Comparison of ENCODE assay signal across 14 mouse cellular contexts in the genomic region with DNA sequence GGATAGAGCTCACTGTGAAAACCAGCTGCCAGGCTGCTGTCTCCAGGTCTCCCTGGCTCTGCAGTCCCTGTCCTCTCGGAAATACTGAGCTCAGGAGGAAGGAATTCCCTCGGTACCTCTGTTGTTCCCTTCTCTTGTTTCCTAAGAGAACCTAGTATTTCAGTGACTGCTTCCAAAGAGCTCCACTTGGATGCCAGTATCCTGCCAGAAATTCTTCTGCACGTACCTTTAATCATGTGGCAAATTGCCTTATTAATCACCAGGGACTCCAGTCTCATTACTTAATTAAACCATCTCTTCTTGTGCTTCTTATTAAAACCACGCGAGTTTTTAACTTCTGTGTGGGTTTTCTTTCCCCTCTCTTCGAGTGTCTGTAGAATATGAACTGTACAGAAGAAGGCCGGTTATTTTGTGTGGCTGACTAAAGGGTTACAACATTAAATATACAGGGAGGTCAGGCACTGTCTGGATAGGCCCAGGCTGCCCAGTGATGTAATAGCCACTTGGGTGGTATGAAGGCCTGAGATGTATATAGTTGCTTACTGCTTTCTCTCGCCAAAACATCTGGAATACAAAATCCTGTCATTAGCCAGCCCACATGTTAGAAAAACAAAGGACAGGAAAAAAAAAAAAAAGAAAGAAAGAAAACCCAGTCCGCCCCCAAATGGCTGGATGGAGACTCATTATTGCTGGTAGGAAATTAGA.
DNase-seq lines count a peak whose midpoint lies in the region; ATAC-seq and TF ChIP-seq lines count a peak whose summit lies in the region.
"Had no signal": no experiment of that assay in that cellular context is flagged by ENCODE, and none has a peak within 500 bp of the region (broad histone marks: within the 10 kb centered on the region; RNA-seq: fewer than 3 reads in every experiment).

No protein-coding gene starts in this region.

- H3K9me3 ChIP-seq in lung, embryonic 14.5 days (ENCODE audit: low read depth, low read length) = no peaks in the 10 kb centered on the region
- H3K9me3 ChIP-seq in embryonic facial prominence, embryonic 14.5 days (ENCODE audit: control insufficient read depth, low read length) = no peaks in the 10 kb centered on the region
- no peaks in the 10 kb centered on the region for H3K9me3 ChIP-seq in limb, embryonic 15.5 days

- peak overlapping the region; percentile 73 for H3K27ac ChIP-seq in lung, embryonic 14.5 days (ENCODE audit: low read depth)
- H3K27ac ChIP-seq in embryonic facial prominence, embryonic 14.5 days (replicated peaks; ENCODE audit: low read depth, low read length) = peak overlapping the region; percentile 34; the same call in 1 of the 2 replicates
- peak overlapping the region; percentile 48; the same call in 1 of the 2 replicates for H3K27ac ChIP-seq in limb, embryonic 15.5 days

- H3K36me3 ChIP-seq in lung, embryonic 14.5 days (ENCODE audit: insufficient read depth) = no peaks in the 10 kb centered on the region
- no peaks in the 10 kb centered on the region for H3K36me3 ChIP-seq in embryonic facial prominence, embryonic 14.5 days (ENCODE audit: control insufficient read depth, insufficient read depth, low read length)
- H3K36me3 ChIP-seq in limb, embryonic 15.5 days = no peaks in the 10 kb centered on the region

- ATAC-seq in lung, embryonic 14.5 days (ENCODE audit: insufficient read depth) = peak; percentile 95
- peak; percentile 75 for ATAC-seq in embryonic facial prominence, embryonic 14.5 days (ENCODE audit: low read depth)
- no peak for ATAC-seq in limb, embryonic 15.5 days (ENCODE audit: insufficient number of reproducible peaks, low FRiP score, low TSS enrichment, low read depth)
- ATAC-seq: forebrain, postnatal 0 days; inflammation-experienced regulatory T-cells, adult 6 months; liver, postnatal 0 days had no signal

- peaks cover 44% of the 10 kb centered on the region for H3K4me1 ChIP-seq in lung, embryonic 14.5 days (ENCODE audit: insufficient read depth)
- peaks cover 10% of the 10 kb centered on the region; the same call in 1 of the 2 replicates for H3K4me1 ChIP-seq in embryonic facial prominence, embryonic 14.5 days (ENCODE audit: control insufficient read depth, insufficient read depth, low read length)
- peaks cover 17% of the 10 kb centered on the region for H3K4me1 ChIP-seq in limb, embryonic 15.5 days

- H3K9ac ChIP-seq in lung, embryonic 14.5 days = no peak overlapping the region
- no peak overlapping the region for H3K9ac ChIP-seq in embryonic facial prominence, embryonic 14.5 days (ENCODE audit: low read depth, low read length)
- no peak overlapping the region for H3K9ac ChIP-seq in limb, embryonic 15.5 days
- H3K9ac ChIP-seq: forebrain, postnatal 0 days; liver, postnatal 0 days had no signal

- TF ChIP-seq CTCF in lung, embryonic 14.5 days (IDR thresholded peaks at IDR 0.05; ENCODE audit: low read depth) = peak; percentile 24; the same call in 1 of the 2 replicates

- H3K4me2 ChIP-seq in lung, embryonic 14.5 days = peak overlapping the region; percentile 13; the same call in 1 of the 2 replicates
- H3K4me2 ChIP-seq in embryonic facial prominence, embryonic 14.5 days (ENCODE audit: low read depth, low read length) = no peak overlapping the region
- no peak overlapping the region for H3K4me2 ChIP-seq in limb, embryonic 15.5 days

- H3K27me3 ChIP-seq in lung, embryonic 14.5 days (ENCODE audit: insufficient read depth, low read length) = no peaks in the 10 kb centered on the region
- H3K27me3 ChIP-seq in embryonic facial prominence, embryonic 14.5 days (replicated peaks; ENCODE audit: control insufficient read depth, insufficient read depth, low read length) = no peaks in the 10 kb centered on the region
- H3K27me3 ChIP-seq in limb, embryonic 15.5 days = no peaks in the 10 kb centered on the region

- DNase-seq in gastrocnemius, postnatal 25 days = peak; percentile 30
- DNase-seq in gastrocnemius, adult 8-10 months (ENCODE audit: low spot score in 2 of 2) = no peak
- DNase-seq in lung, embryonic 14.5 days = peak; percentile 88
- no peak for DNase-seq in lung, postnatal 36 days
- DNase-seq in embryonic facial prominence, embryonic 14.5 days (ENCODE audit: low spot score) = peak; percentile 73
- DNase-seq in thymus, postnatal 25 days = no peak
- DNase-seq in right cerebral cortex, postnatal 14 days = no peak
- DNase-seq: cerebellum, postnatal 25 days; forebrain, postnatal 0 days; liver, postnatal 0 days; retina, postnatal 1 day had no signal

- 37% methylated on average over 9 of the region's 9 CpGs for WGBS in lung, embryonic 14.5 days
- 30% methylated on average over 9 of the region's 9 CpGs for WGBS in embryonic facial prominence, embryonic 14.5 days
- WGBS in limb, embryonic 15.5 days = 19% methylated on average over 9 of the region's 9 CpGs

- H3K4me3 ChIP-seq in lung, embryonic 14.5 days (ENCODE audit: low read depth, low read length) = no peak overlapping the region
- H3K4me3 ChIP-seq in embryonic facial prominence, embryonic 14.5 days (ENCODE audit: low read depth, low read length) = no peak overlapping the region
- H3K4me3 ChIP-seq in limb, embryonic 15.5 days = no peak overlapping the region
- H3K4me3 ChIP-seq: myocyte had no signal

Comparison
In these comparisons a context has a peak if more than half of its experiments do, and no peak if none do; other contexts are left out.
1. DNase-seq: peak in gastrocnemius, postnatal 25 days (single experiment), lung, embryonic 14.5 days (single experiment) and embryonic facial prominence, embryonic 14.5 days (single experiment); none in gastrocnemius, adult 8-10 months (0 of 2), lung, postnatal 36 days (single experiment), thymus, postnatal 25 days (single experiment) and right cerebral cortex, postnatal 14 days (single experiment).
2. Peak in every context shown above with its lines, with median percentiles within 50 percentile points of each other: H3K27ac ChIP-seq.